Mouse (Mus musculus) lung, postnatal 0 days (tissue): ENCODE measurements at regions not wholly inside any gene's neighbourhood (a gene's known extent, or its start where the extent isn't known, plus 50 kb on each side); places are given as distances from the start of the nearest gene placed in this dataset.
A peak's percentile ranks its signal among the peaks of the same experiment; 100 is the strongest.

Source experiments
- ATAC-seq: fragments of 200-750 bp; cut with Nextera tagmentation; 2 replicates; pipeline ENCODE4 v1.8.0; 2017; ENCODE audit warnings: moderate library complexity
- DNase-seq: peaks from one replicate; pipeline ENCODE4 v3.0.0-alpha.2; 2016; ENCODE audit warnings: low spot score
- H3K27ac ChIP-seq: fragments of 300-500 bp; sonication (generic); 2 replicates; pipeline ENCODE4 v1.5.1; 2014; ENCODE audit warnings: antibody characterized with exemption, mild to moderate bottlenecking, low read length, mixed read lengths
- H3K27me3 ChIP-seq: fragments of 300-500 bp; sonication (generic); replicated peaks from 2 replicates; pipeline ENCODE4 v1.6.1; 2014; ENCODE audit warnings: low read length, mixed read lengths; ENCODE audit not compliant: insufficient read depth
- H3K36me3 ChIP-seq: fragments of 300-500 bp; sonication (generic); 2 replicates; pipeline ENCODE4 v1.6.1; 2014; ENCODE audit warnings: low read length, mixed read lengths; ENCODE audit not compliant: insufficient read depth
- H3K4me1 ChIP-seq: fragments of 300-500 bp; sonication (generic); 2 replicates; pipeline ENCODE4 v1.6.1; 2014; ENCODE audit warnings: antibody characterized with exemption, low read depth, low read length, mixed read lengths; ENCODE audit not compliant: insufficient read depth
- H3K4me2 ChIP-seq: fragments of 300-500 bp; sonication (generic); replicated peaks from 2 replicates; pipeline ENCODE4 v1.6.1; 2014; ENCODE audit warnings: low read depth, mild to moderate bottlenecking, low read length, moderate library complexity, mixed read lengths
- H3K4me3 ChIP-seq: fragments of 300-500 bp; sonication (generic); 2 replicates; pipeline ENCODE4 v1.5.1; 2014; ENCODE audit warnings: low read depth, low read length
- H3K9ac ChIP-seq: fragments of 300-500 bp; sonication (generic); replicated peaks from 2 replicates; pipeline ENCODE4 v1.6.1; 2014; ENCODE audit warnings: low read depth, mild to moderate bottlenecking
- H3K9me3 ChIP-seq: fragments of 300-500 bp; sonication (generic); 2 replicates; pipeline ENCODE4 v1.6.1; 2016; ENCODE audit warnings: low read length, mixed read lengths
- CTCF ChIP-seq: IDR thresholded peaks from 2 replicates; pipeline ENCODE4 v1.5.1; 2016; ENCODE audit warnings: antibody characterized with exemption, mild to moderate bottlenecking
- EP300 ChIP-seq: IDR thresholded peaks from 2 replicates; pipeline ENCODE4 v1.6.1; 2016; ENCODE audit warnings: antibody characterized with exemption, mild to moderate bottlenecking, control low read depth
- WGBS: fragments of 180-500 bp; shearing (Covaris S2); extraction: QIAGEN DNeasy Blood & Tissue Kit; methylation state at CpG from one replicate; pipeline ENCODE4 v1.1.7; 2014; 5-methylcytosine and 5-hydroxymethylcytosine counted together

- Histone ChIP-seq H3K27ac (no peak overlapping the region), H3K27me3 (no peaks in the 10 kb centered on the region), H3K4me1 (peaks cover 3% of the 10 kb centered on the region; the same call in 1 of the 2 replicates), H3K36me3 (no peaks in the 10 kb centered on the region), H3K9me3 (no peaks in the 10 kb centered on the region), H3K4me2 (no peak overlapping the region), H3K9ac (no peak overlapping the region), H3K4me3 (no peak overlapping the region)
- no peak for DNase-seq
- no peak for TF ChIP-seq CTCF
- no peak for TF ChIP-seq EP300
- ATAC-seq: no peak
- 21% methylated on average over 10 of the region's 10 CpGs for WGBS
These were observed 409.7 kb downstream of the Zfp536 start for GRCm38 (mm10) chr7:37363629-37364175.

- H3K27me3 ChIP-seq: no peaks in the 10 kb centered on the region
- TF ChIP-seq EP300 (no peak), CTCF (no peak)
- H3K27ac ChIP-seq: no peak overlapping the region
- no peaks in the 10 kb centered on the region for H3K9me3 ChIP-seq
- no peaks in the 10 kb centered on the region for H3K36me3 ChIP-seq
- ATAC-seq (no peak), DNase-seq (no peak)
- no peak overlapping the region for H3K4me3 ChIP-seq
- H3K4me1 ChIP-seq: peaks cover 3% of the 10 kb centered on the region; the same call in 1 of the 2 replicates
- WGBS: 47% methylated on average over 9 of the region's 9 CpGs
- H3K4me2 ChIP-seq: no peak overlapping the region
- no peak overlapping the region for H3K9ac ChIP-seq
These were observed 409.2 kb downstream of the Zfp536 start for GRCm38 (mm10) chr7:37364221-37364620.

- 38% methylated on average over 19 of the region's 19 CpGs for WGBS
These were observed 407.4 kb downstream of the Zfp536 start for GRCm38 (mm10) chr7:37366006-37366405.

GRCm38 (mm10) chr7:37369698-37370097, 403.7 kb downstream of the Zfp536 start:
- 61% methylated on average over 4 of the region's 4 CpGs for WGBS
- ATAC-seq (no peak; the same call in 1 of the 2 replicates), DNase-seq (peak; percentile 26)
- TF ChIP-seq CTCF (peak; percentile 69), EP300 (no peak)
- Histone ChIP-seq H3K9ac (no peak overlapping the region), H3K9me3 (no peaks in the 10 kb centered on the region), H3K4me2 (no peak overlapping the region), H3K4me1 (no peaks in the 10 kb centered on the region), H3K36me3 (no peaks in the 10 kb centered on the region), H3K27ac (no peak overlapping the region), H3K27me3 (no peaks in the 10 kb centered on the region), H3K4me3 (no peak overlapping the region)

More at GRCm38 (mm10) chr7:37366006-37366405, 407.4 kb downstream of the Zfp536 start:
- DNase-seq (peak; percentile 33), ATAC-seq (no peak)
- no peak for TF ChIP-seq EP300
- no peak for TF ChIP-seq CTCF
- Histone ChIP-seq H3K4me3 (no peak overlapping the region), H3K36me3 (no peaks in the 10 kb centered on the region), H3K9ac (no peak overlapping the region), H3K27me3 (no peaks in the 10 kb centered on the region), H3K4me2 (no peak overlapping the region), H3K27ac (no peak overlapping the region), H3K9me3 (no peaks in the 10 kb centered on the region), H3K4me1 (peaks cover 3% of the 10 kb centered on the region; the same call in 1 of the 2 replicates)

GRCm38 (mm10) chr7:37373864-37374263, 399.6 kb downstream of the Zfp536 start:
- Histone ChIP-seq H3K27me3 (no peaks in the 10 kb centered on the region), H3K36me3 (no peaks in the 10 kb centered on the region), H3K27ac (no peak overlapping the region), H3K4me1 (no peaks in the 10 kb centered on the region), H3K4me3 (no peak overlapping the region), H3K9ac (no peak overlapping the region), H3K9me3 (no peaks in the 10 kb centered on the region), H3K4me2 (no peak overlapping the region)
- WGBS: 12% methylated on average over 11 of the region's 11 CpGs
- peak; percentile 81 for DNase-seq
- ATAC-seq: peak; percentile 48
- TF ChIP-seq CTCF (peak; percentile 99), EP300 (no peak)

GRCm38 (mm10) chr7:37375044-37375443, 398.4 kb downstream of the Zfp536 start:
- no peaks in the 10 kb centered on the region for H3K9me3 ChIP-seq
- no peak overlapping the region for H3K4me3 ChIP-seq
- H3K36me3 ChIP-seq: no peaks in the 10 kb centered on the region
- 64% methylated on average over 9 of the region's 9 CpGs for WGBS
- no peak overlapping the region for H3K9ac ChIP-seq
- no peaks in the 10 kb centered on the region for H3K27me3 ChIP-seq
- ATAC-seq (no peak), DNase-seq (no peak)
- H3K27ac ChIP-seq: no peak overlapping the region
- H3K4me1 ChIP-seq: no peaks in the 10 kb centered on the region
- H3K4me2 ChIP-seq: no peak overlapping the region
- no peak for TF ChIP-seq CTCF
- TF ChIP-seq EP300: no peak
